Mouse (Mus musculus) heart, adult 2 months (tissue): ENCODE measurements at regions not wholly inside any gene's neighbourhood (a gene's known extent, or its start where the extent isn't known, plus 50 kb on each side); places are given as distances from the start of the nearest gene placed in this dataset.

ENCODE experiments used
- DNase-seq, 2 experiments: peaks; one replicate each; pipeline ENCODE4 v3.0.0; 2021
- H3K27ac ChIP-seq: fragments of 200-600 bp; 2 replicates; pipeline ENCODE4 v1.8.1; 2022
- H3K27me3 ChIP-seq: fragments of 200-500 bp; 2 replicates; pipeline ENCODE4 v1.6.1; 2012; ENCODE audit warnings: mild to moderate bottlenecking, low read length, inconsistent platforms, mixed read lengths; ENCODE audit not compliant: control insufficient read depth, insufficient read depth
- H3K36me3 ChIP-seq: fragments of 200-500 bp; 2 replicates; pipeline ENCODE4 v1.6.1; 2012; ENCODE audit warnings: low read length, inconsistent platforms; ENCODE audit not compliant: control insufficient read depth, insufficient read depth
- H3K4me1 ChIP-seq: fragments of 200-500 bp; 2 replicates; pipeline ENCODE4 v1.6.1; 2011; ENCODE audit warnings: low read length; ENCODE audit not compliant: control insufficient read depth, insufficient read depth
- H3K4me3 ChIP-seq: fragments of 200-600 bp; 2 replicates; pipeline ENCODE4 v1.8.1; 2022
- H3K79me2 ChIP-seq: fragments of 200-500 bp; replicated peaks from 2 replicates; pipeline ENCODE4 v1.6.1; 2012; ENCODE audit warnings: mild to moderate bottlenecking, inconsistent platforms, low read length, moderate library complexity, mixed read lengths; ENCODE audit not compliant: control insufficient read depth, insufficient read depth
- H3K9ac ChIP-seq: fragments of 200-500 bp; 2 replicates; pipeline ENCODE4 v1.6.1; 2012; ENCODE audit warnings: low read depth, mild to moderate bottlenecking, control low read depth, inconsistent platforms, low read length, mixed read lengths
- CTCF ChIP-seq: fragments of 200-600 bp; IDR thresholded peaks from 2 replicates; pipeline ENCODE4 v1.8.1; 2022; ENCODE audit warnings: antibody characterized with exemption, mild to moderate bottlenecking, moderate library complexity
- EP300 ChIP-seq: fragments of 200-500 bp; IDR thresholded peaks from 2 replicates; pipeline ENCODE4 v1.6.1; 2011; ENCODE audit warnings: low read depth, low read length, control low read depth; ENCODE audit not compliant: insufficient read depth
- POLR2A ChIP-seq: fragments of 200-500 bp; IDR thresholded peaks from 2 replicates; pipeline ENCODE4 v1.6.1; 2011; ENCODE audit warnings: mild to moderate bottlenecking, low read depth, low read length, control low read depth; ENCODE audit not compliant: insufficient read depth
- WGBS: fragments of 180-500 bp; shearing (Covaris S2); methylation state at CpG from one replicate; pipeline ENCODE4 v1.1.7; 2018; 5-methylcytosine and 5-hydroxymethylcytosine counted together
- intact Hi-C: fragments of 180-260 bp; cut with DNase I; formaldehyde crosslinking; loops from one replicate; pipeline ENCODE4 v1.15.1; 2025

DNA sequence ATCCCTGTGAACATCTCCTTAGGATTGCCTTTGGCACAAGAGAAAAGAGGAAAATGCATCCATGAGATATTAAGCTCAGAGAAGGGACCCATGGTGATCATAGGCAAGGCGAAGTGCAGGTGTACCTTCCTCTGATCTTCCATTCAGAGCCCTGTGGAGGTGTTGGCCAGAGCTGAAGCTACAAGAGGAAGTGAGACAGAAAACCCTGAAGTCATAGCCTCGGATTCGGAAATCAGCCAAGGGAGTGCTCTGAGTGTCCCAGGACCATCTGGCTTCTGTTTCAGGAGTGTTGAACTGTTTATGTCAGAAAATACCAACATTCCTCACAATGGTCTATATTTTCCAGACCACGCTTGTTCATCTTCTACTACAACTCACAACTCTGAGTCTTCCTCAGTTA is 271.6 kb downstream of the Ccser2 start:
- intact Hi-C loops: no loop called here
- Histone ChIP-seq H3K4me1 (no peaks in the 10 kb centered on the region), H3K4me3 (no peak overlapping the region), H3K27me3 (no peaks in the 10 kb centered on the region), H3K36me3 (no peaks in the 10 kb centered on the region), H3K9ac (no peak overlapping the region), H3K79me2 (no peaks in the 10 kb centered on the region), H3K27ac (no peak overlapping the region)
- no peak for DNase-seq
- TF ChIP-seq EP300 (no peak), POLR2A (no peak), CTCF (no peak)
- WGBS: 57% methylated on average over 4 of the region's 4 CpGs

DNA sequence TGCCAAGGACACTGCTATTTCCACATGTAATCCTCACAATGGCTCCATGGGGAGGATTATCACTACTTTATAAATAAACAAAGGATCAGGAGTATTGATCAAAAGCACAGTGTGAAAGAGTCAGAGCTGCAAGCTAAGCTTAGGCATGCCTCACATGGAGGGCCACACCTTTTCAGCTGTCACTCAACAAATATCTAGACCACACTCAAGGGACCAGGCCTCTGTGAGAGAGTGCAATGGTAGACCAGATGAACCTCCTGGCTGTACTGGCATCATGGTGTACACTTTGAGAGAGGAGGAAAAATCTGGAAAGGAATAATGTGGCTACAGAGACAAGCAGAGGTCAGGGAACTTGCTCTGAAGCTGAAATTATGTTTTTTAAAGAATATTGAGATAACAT is 276.6 kb downstream of the Ccser2 start:
- Histone ChIP-seq H3K4me1 (no peaks in the 10 kb centered on the region), H3K27me3 (no peaks in the 10 kb centered on the region), H3K27ac (no peak overlapping the region), H3K9ac (no peak overlapping the region), H3K4me3 (no peak overlapping the region), H3K36me3 (no peaks in the 10 kb centered on the region), H3K79me2 (no peaks in the 10 kb centered on the region)
- TF ChIP-seq CTCF: no peak
- TF ChIP-seq EP300: no peak
- TF ChIP-seq POLR2A: no peak
- DNase-seq: no peak
- intact Hi-C loops: no loop called here

DNA sequence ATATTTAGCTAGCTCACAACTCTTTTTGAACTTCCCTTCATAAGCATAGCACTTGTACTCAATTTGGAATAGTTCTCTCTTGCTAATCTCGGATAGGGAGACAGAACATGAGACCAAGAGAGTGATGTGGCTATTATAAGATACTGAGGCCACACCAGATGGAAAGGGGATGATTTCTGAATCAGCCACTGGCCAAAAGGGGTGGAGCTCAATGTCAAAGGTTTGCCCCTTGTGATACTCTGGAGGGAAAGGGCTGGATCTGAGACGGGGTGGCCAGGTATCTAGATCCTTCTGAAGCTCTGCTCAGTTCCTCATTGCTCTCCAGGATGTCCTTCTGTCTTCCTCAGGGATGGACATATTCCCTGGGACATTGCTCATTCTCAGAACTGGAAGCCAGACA is 277.6 kb downstream of the Ccser2 start:
- H3K36me3 ChIP-seq: no peaks in the 10 kb centered on the region
- no peak overlapping the region for H3K4me3 ChIP-seq
- no peak overlapping the region for H3K27ac ChIP-seq
- intact Hi-C loops: no loop called here
- no peak overlapping the region for H3K9ac ChIP-seq
- no peak for TF ChIP-seq EP300
- H3K79me2 ChIP-seq: no peaks in the 10 kb centered on the region
- WGBS: 63% methylated on average over 2 of the region's 2 CpGs
- no peaks in the 10 kb centered on the region for H3K4me1 ChIP-seq
- H3K27me3 ChIP-seq: no peaks in the 10 kb centered on the region
- DNase-seq: no peak

DNA sequence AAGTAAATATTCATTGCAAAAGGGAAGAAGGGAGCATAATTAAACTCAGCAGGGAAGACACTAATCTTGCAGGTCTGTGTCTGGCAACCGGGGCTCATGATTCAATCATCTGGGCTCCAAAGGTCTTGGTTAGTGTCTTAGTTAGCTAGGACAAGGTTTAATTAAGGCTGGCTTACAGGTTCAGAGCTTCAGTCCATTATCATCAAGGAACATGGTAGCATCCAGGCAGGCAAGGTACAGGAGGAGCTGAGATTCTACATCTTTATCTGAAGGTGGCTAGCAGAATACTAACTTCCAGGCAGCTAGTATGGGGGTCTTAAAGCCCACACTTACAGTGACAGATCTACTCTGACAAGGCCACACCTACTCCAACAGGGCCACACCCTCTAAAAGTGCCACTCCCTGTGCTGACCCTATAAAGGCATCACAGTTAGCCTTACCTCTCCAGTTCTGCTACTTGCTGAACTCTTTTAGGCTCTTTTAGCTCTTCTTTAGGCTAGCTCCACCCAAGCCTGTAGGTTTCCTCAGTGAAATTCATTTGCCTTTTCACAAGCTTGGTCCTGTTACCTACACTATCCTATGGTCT is 309.8 kb downstream of the Ccser2 start:
- TF ChIP-seq POLR2A: no peak
- TF ChIP-seq EP300: no peak
- no peak for TF ChIP-seq CTCF
- 64% methylated on average over 1 of the region's 1 CpGs for WGBS
- Histone ChIP-seq H3K27me3 (no peaks in the 10 kb centered on the region), H3K27ac (no peak overlapping the region), H3K4me3 (no peak overlapping the region), H3K4me1 (no peaks in the 10 kb centered on the region), H3K9ac (no peak overlapping the region), H3K36me3 (no peaks in the 10 kb centered on the region), H3K79me2 (no peaks in the 10 kb centered on the region)
- intact Hi-C loops: no loop called here
- no peak for DNase-seq

DNA sequence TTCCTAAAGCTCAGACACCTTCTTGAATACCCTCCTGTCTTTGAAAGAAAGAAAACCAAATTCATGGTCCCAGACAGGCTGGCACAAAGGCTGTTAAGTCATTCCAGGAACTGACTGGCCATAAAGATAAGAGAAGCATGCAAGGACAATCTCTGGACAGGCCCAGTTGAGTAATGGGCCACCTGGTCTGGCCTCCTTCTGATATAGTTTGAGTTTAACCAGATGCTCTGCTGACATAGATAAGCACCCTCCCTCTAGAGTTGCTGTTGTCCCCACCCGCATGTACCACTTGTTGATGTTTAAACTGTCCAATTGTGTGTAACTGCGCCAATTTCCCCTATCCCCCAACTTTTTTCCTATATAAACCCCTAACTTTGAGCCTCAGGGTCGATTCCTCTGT is 310.4 kb downstream of the Ccser2 start:
- H3K27ac ChIP-seq: no peak overlapping the region
- intact Hi-C loops: no loop called here
- 52% methylated on average over 3 of the region's 3 CpGs for WGBS

DNA sequence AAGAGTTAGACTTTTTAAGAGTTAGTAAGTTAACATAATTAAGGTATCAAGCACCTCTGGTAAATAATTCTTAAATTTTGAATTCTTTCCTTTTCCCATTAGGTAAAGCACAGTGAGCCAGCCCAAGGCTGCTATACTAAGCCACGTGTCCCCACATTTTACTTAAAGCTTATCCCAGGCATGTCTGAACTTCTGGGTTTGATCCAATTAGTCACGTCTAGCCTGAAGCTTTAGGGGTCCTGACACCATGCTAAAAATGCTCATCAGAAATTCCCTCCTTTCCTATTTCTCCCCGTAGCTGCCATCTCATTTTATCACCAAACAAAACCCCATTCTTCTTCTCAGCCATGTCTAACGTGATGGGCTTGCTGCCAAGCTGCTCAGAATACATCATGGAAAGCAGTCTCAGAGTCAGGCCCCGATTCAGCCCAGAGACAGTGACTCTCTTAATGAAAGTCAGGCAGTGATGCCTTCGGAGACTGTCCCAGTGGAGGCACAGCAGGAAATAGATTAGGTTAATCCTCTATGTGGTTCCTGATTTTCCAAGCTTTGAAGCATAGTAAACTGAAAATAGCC is 315.5 kb downstream of the Ccser2 start:
- no peak for DNase-seq
- Histone ChIP-seq H3K27me3 (no peaks in the 10 kb centered on the region), H3K9ac (no peak overlapping the region), H3K36me3 (no peaks in the 10 kb centered on the region), H3K79me2 (no peaks in the 10 kb centered on the region), H3K4me1 (no peaks in the 10 kb centered on the region; the same call in 1 of the 2 replicates), H3K27ac (no peak overlapping the region), H3K4me3 (no peak overlapping the region)
- 30% methylated on average over 6 of the region's 6 CpGs for WGBS
- intact Hi-C loops: no loop called here
- TF ChIP-seq CTCF (no peak), EP300 (no peak), POLR2A (no peak)

More for the DNA sequence above, 310.4 kb downstream of the Ccser2 start:
- H3K79me2 ChIP-seq: no peaks in the 10 kb centered on the region
- no peaks in the 10 kb centered on the region for H3K36me3 ChIP-seq
- DNase-seq: no peak
- no peaks in the 10 kb centered on the region for H3K27me3 ChIP-seq
- H3K9ac ChIP-seq: no peak overlapping the region
- H3K4me1 ChIP-seq: no peaks in the 10 kb centered on the region
- H3K4me3 ChIP-seq: no peak overlapping the region
- TF ChIP-seq EP300: no peak
- TF ChIP-seq CTCF: no peak
- TF ChIP-seq POLR2A: no peak
